Mouse (Mus musculus): ENCODE results near the gene Nfkbib.

GRCm38 (mm10) chr7:28809401-28810089 is 42.2 kb upstream of the Nfkbib start:
- TF ChIP-seq CTCF (conservative IDR thresholded peaks at IDR 0.05; ENCODE audit: insufficient read depth, insufficient read length, low read depth, low read length) (no peak), POLR2A (IDR thresholded peaks at IDR 0.05; ENCODE audit: low read depth, low read length) (no peak)
